Mouse (Mus musculus): ENCODE measurements around the gene Dppa1. TPM values are rescaled to one million over a fixed set of nuclear protein-coding genes. Genes with fewer than 3 reads are reported as not detected.
"Not testable (repeated sequence)": the region's sequence is repeated elsewhere in the genome, so short reads cannot be mapped to it uniquely, and the experiment has no call there.

Gene Dppa1
- polyA plus RNA-seq, 1 experiment from 2014 or later = not detected

GRCm38 (mm10) chr11:46635516-46635915 lies 6.5 kb upstream of the Dppa1 start:
- not testable (repeated sequence) for H3K4me2 ChIP-seq (ENCODE audit: low read length); H3K36me3 ChIP-seq (ENCODE audit: control insufficient read depth, insufficient read depth, low read length); ATAC-seq; H3K4me1 ChIP-seq (ENCODE audit: control insufficient read depth, insufficient read depth, low read depth, low read length); H3K9ac ChIP-seq (ENCODE audit: low read depth, low read length); H3K27me3 ChIP-seq (replicated peaks; ENCODE audit: control insufficient read depth, insufficient read depth, low read length); H3K9me3 ChIP-seq (ENCODE audit: control insufficient read depth, low read length); H3K4me3 ChIP-seq (ENCODE audit: low read length); H3K27ac ChIP-seq (ENCODE audit: low read depth, low read length)
- 88% methylated on average over 4 of the region's 4 CpGs for WGBS

DNA sequence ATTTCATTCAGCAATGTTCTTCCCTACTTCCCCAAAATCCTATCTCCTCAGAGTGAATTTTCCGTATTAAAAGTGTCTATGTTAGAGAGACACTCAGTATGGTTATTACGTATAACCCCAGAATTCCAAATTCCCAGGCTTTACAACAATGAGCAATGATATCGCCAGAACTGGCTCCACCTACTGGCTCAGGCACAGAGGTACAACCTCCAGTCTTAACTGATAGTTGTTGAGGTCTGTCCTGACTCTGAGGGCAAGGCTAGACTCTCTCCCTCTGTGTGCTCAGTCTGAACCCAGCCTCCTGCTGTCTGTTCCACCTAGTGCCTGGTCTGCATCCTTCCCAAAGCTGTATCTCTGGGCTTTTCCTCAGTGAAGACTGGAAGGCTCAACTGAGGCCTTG lies 2.6 kb upstream of the Dppa1 start:
- no peaks in the 10 kb centered on the region for H3K27me3 ChIP-seq (replicated peaks; ENCODE audit: control insufficient read depth, insufficient read depth, low read length)
- no peaks in the 10 kb centered on the region for H3K9me3 ChIP-seq (ENCODE audit: control insufficient read depth, low read length)
- H3K27ac ChIP-seq (ENCODE audit: low read depth, low read length) = no peak overlapping the region
- H3K4me2 ChIP-seq (ENCODE audit: low read length) = no peak overlapping the region
- 27% methylated on average over 3 of the region's 3 CpGs for WGBS
- H3K4me1 ChIP-seq (ENCODE audit: control insufficient read depth, insufficient read depth, low read depth, low read length) = no peaks in the 10 kb centered on the region
- H3K9ac ChIP-seq (ENCODE audit: low read depth, low read length) = no peak overlapping the region
- H3K36me3 ChIP-seq (ENCODE audit: control insufficient read depth, insufficient read depth, low read length) = no peaks in the 10 kb centered on the region
- 0 out of 2 replicates have a peak, but pooled peaks have one; percentile 42 for ATAC-seq
- no peak overlapping the region for H3K4me3 ChIP-seq (ENCODE audit: low read length)

DNA sequence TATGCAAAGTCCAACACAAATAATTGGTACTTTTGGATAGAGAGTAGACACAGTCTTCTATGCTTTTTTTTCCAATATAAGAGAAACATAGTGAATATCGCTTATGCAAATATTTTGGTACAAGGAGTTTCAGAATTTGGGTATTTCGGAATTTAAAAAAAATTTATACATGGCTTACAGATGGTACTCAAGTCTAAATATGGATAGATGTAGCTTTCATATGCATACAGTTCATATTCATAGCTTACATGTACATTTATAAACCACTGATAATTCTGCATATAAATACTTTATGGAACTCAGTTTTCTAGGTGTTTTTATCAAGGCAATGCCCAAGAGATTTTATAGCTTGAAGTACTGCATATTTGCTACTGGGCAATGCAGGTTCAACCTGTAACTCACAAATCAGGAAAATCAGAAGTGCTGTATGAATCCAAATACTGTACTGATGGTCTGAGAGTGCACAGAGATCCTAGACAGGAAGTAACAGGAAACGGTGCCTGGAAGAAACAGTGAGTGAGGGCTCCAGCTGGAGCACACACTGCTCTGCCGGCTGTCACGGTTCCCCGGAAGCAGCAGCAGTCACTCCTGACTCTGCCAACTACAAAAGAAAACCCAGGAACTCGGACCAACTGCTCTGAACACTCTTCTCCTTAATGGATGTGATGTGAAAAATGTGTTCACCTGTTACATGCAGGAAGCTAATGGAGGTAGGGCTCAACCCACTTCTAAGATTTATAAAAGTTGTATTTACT lies 8.5 kb downstream of the Dppa1 start:
- no peak overlapping the region for H3K4me2 ChIP-seq (ENCODE audit: low read length)
- H3K4me1 ChIP-seq (ENCODE audit: control insufficient read depth, insufficient read depth, low read depth, low read length) = no peaks in the 10 kb centered on the region
- H3K27ac ChIP-seq (ENCODE audit: low read depth, low read length) = no peak overlapping the region
- 76% methylated on average over 7 of the region's 7 CpGs for WGBS
- H3K9ac ChIP-seq (ENCODE audit: low read depth, low read length) = no peak overlapping the region
- no peaks in the 10 kb centered on the region for H3K9me3 ChIP-seq (ENCODE audit: control insufficient read depth, low read length)
- no peaks in the 10 kb centered on the region for H3K36me3 ChIP-seq (ENCODE audit: control insufficient read depth, insufficient read depth, low read length)
- ATAC-seq = no peak
- H3K4me3 ChIP-seq (ENCODE audit: low read length) = no peak overlapping the region
- H3K27me3 ChIP-seq (replicated peaks; ENCODE audit: control insufficient read depth, insufficient read depth, low read length) = no peaks in the 10 kb centered on the region

GRCm38 (mm10) chr11:46619929-46620328 lies 9.1 kb downstream of the Dppa1 start:
- no peaks in the 10 kb centered on the region for H3K36me3 ChIP-seq (ENCODE audit: control insufficient read depth, insufficient read depth, low read length)
- no peak for ATAC-seq
- H3K9me3 ChIP-seq (ENCODE audit: control insufficient read depth, low read length) = no peaks in the 10 kb centered on the region
- no peak overlapping the region for H3K4me3 ChIP-seq (ENCODE audit: low read length)
- H3K4me1 ChIP-seq (ENCODE audit: control insufficient read depth, insufficient read depth, low read depth, low read length) = no peaks in the 10 kb centered on the region
- WGBS = 93% methylated on average over 1 of the region's 1 CpGs
- no peak overlapping the region for H3K27ac ChIP-seq (ENCODE audit: low read depth, low read length)
- H3K27me3 ChIP-seq (replicated peaks; ENCODE audit: control insufficient read depth, insufficient read depth, low read length) = no peaks in the 10 kb centered on the region
- no peak overlapping the region for H3K9ac ChIP-seq (ENCODE audit: low read depth, low read length)
- no peak overlapping the region for H3K4me2 ChIP-seq (ENCODE audit: low read length)

DNA sequence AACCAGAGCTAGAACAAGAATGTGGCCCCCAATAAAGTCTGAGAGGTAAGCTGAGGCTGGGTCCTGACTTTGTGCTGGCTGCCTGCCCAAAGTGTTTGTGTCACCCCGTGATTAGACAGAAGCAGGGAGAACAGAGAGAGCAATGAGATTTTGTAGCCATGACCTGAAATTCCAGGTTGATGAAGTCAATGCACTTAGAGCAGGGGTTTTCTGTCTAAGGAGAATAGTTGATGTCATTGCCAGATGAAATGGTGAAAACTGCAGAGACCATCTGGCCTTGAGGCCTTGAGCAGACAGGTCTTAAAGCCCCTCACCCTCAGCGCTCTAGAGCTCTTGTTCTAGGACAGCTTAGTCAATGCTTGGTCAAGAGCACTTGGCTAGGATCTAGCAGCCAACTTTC lies 36.6 kb downstream of the Dppa1 start:
- Histone ChIP-seq H3K27ac (ENCODE audit: low read depth, low read length) (no peak overlapping the region), H3K9me3 (ENCODE audit: control insufficient read depth, low read length) (no peaks in the 10 kb centered on the region), H3K27me3 (replicated peaks; ENCODE audit: control insufficient read depth, insufficient read depth, low read length) (no peaks in the 10 kb centered on the region), H3K9ac (ENCODE audit: low read depth, low read length) (no peak overlapping the region), H3K4me2 (ENCODE audit: low read length) (no peak overlapping the region), H3K4me3 (ENCODE audit: low read length) (no peak overlapping the region), H3K4me1 (ENCODE audit: control insufficient read depth, insufficient read depth, low read depth, low read length) (no peaks in the 10 kb centered on the region), H3K36me3 (ENCODE audit: control insufficient read depth, insufficient read depth, low read length) (no peaks in the 10 kb centered on the region)
- no peak for ATAC-seq
- 81% methylated on average over 2 of the region's 2 CpGs for WGBS

DNA sequence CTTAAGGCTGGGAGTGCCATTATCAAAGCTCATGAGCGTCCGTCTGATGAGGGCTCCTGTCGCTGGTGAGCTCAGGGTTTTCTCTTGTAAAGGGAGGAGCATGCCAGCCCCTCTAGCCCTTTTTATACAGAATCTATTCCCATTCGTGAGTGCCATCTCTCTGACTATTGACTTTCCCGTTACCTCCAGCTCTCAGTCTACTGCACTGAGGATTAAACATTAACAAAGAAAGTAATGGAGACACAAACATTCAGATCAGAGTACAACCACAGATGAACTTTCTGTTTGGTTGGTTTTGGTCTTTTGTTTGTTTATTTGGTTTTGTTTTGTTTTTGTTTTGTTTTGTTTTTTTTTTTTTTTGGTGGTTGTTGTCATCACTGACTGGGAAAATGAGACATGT lies 46.3 kb downstream of the Dppa1 start:
- 78% methylated on average over 5 of the region's 5 CpGs for WGBS
- Histone ChIP-seq H3K9me3 (ENCODE audit: control insufficient read depth, low read length) (no peaks in the 10 kb centered on the region), H3K4me3 (ENCODE audit: low read length) (no peak overlapping the region), H3K4me2 (ENCODE audit: low read length) (no peak overlapping the region), H3K9ac (ENCODE audit: low read depth, low read length) (no peak overlapping the region), H3K27ac (ENCODE audit: low read depth, low read length) (no peak overlapping the region), H3K36me3 (ENCODE audit: control insufficient read depth, insufficient read depth, low read length) (no peaks in the 10 kb centered on the region), H3K4me1 (ENCODE audit: control insufficient read depth, insufficient read depth, low read depth, low read length) (no peaks in the 10 kb centered on the region), H3K27me3 (replicated peaks; ENCODE audit: control insufficient read depth, insufficient read depth, low read length) (no peaks in the 10 kb centered on the region)
- no peak for ATAC-seq

DNA sequence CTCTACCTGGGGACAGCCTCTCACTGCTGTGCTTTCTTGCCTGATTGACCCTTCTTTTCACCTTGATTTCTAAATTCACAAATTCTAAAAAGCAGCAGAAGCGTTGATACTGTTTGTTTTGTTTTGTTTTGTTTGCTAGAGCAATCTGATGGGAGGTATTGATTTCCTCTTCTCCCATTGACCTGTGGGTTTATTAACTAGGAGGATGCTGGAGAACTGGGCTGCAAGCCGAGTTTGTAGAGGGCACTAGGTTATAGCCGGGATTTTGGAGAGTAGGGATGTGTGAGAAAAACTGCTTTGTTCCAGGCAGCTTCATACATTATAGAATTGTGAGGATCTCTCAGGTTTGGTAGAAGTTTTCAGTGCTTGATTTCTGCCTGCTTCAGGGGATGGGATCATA lies 48.6 kb downstream of the Dppa1 start:
- Histone ChIP-seq H3K9me3 (ENCODE audit: control insufficient read depth, low read length) (no peaks in the 10 kb centered on the region), H3K36me3 (ENCODE audit: control insufficient read depth, insufficient read depth, low read length) (no peaks in the 10 kb centered on the region), H3K4me3 (ENCODE audit: low read length) (no peak overlapping the region), H3K4me2 (ENCODE audit: low read length) (no peak overlapping the region), H3K27ac (ENCODE audit: low read depth, low read length) (no peak overlapping the region), H3K4me1 (ENCODE audit: control insufficient read depth, insufficient read depth, low read depth, low read length) (no peaks in the 10 kb centered on the region), H3K9ac (ENCODE audit: low read depth, low read length) (no peak overlapping the region), H3K27me3 (replicated peaks; ENCODE audit: control insufficient read depth, insufficient read depth, low read length) (no peaks in the 10 kb centered on the region)
- WGBS = 81% methylated on average over 3 of the region's 3 CpGs
- no peak for ATAC-seq

GRCm38 (mm10) chr11:46578771-46579281 lies 50.2 kb downstream of the Dppa1 start:
- Histone ChIP-seq H3K4me3 (ENCODE audit: low read length) (no peak overlapping the region), H3K27me3 (replicated peaks; ENCODE audit: control insufficient read depth, insufficient read depth, low read length) (no peaks in the 10 kb centered on the region), H3K9me3 (ENCODE audit: control insufficient read depth, low read length) (no peaks in the 10 kb centered on the region), H3K36me3 (ENCODE audit: control insufficient read depth, insufficient read depth, low read length) (no peaks in the 10 kb centered on the region), H3K27ac (ENCODE audit: low read depth, low read length) (no peak overlapping the region), H3K4me1 (ENCODE audit: control insufficient read depth, insufficient read depth, low read depth, low read length) (no peaks in the 10 kb centered on the region), H3K4me2 (ENCODE audit: low read length) (no peak overlapping the region), H3K9ac (ENCODE audit: low read depth, low read length) (no peak overlapping the region)
- no peak for ATAC-seq
- WGBS = 68% methylated on average over 5 of the region's 5 CpGs

- Histone ChIP-seq H3K36me3 (ENCODE audit: control insufficient read depth, insufficient read depth, low read length) (no peaks in the 10 kb centered on the region), H3K27me3 (replicated peaks; ENCODE audit: control insufficient read depth, insufficient read depth, low read length) (no peaks in the 10 kb centered on the region), H3K9ac (ENCODE audit: low read depth, low read length) (no peak within 1 kb of the TSS), H3K4me3 (ENCODE audit: low read length) (no peak within 1 kb of the TSS), H3K4me2 (ENCODE audit: low read length) (no peak within 1 kb of the TSS), H3K27ac (ENCODE audit: low read depth, low read length) (no peak within 1 kb of the TSS), H3K4me1 (ENCODE audit: control insufficient read depth, insufficient read depth, low read depth, low read length) (no peaks in the 10 kb centered on the region), H3K9me3 (ENCODE audit: control insufficient read depth, low read length) (no peaks in the 10 kb centered on the region)
- 100% methylated on average over 1 of the region's 1 CpGs for WGBS
- ATAC-seq = no peak
These were observed 57.7 kb downstream of the Dppa1 start, which contains the start of gene BC053393 for GRCm38 (mm10) chr11:46571327-46571726. Gene BC053393 (plus strand): TSS chr11:46571536.
